Mouse (Mus musculus) embryonic facial prominence, embryonic 15.5 days (tissue): ENCODE measurements at regions not wholly inside any gene's neighbourhood (a gene's known extent, or its start where the extent isn't known, plus 50 kb on each side); places are given as distances from the start of the nearest gene placed in this dataset.

Experiments
- ATAC-seq: fragments of 200-750 bp; cut with Nextera tagmentation; 2 replicates; pipeline ENCODE4 v1.8.0; 2017; ENCODE audit warnings: low read depth, moderate TSS enrichment; ENCODE audit not compliant: insufficient number of reproducible peaks, low FRiP score, low TSS enrichment
- H3K27ac ChIP-seq: fragments of 300-500 bp; sonication (generic); replicated peaks from 2 replicates; pipeline ENCODE4 v1.5.1; 2015; ENCODE audit warnings: mild to moderate bottlenecking, inconsistent platforms
- H3K27me3 ChIP-seq: fragments of 300-500 bp; sonication (generic); 2 replicates; pipeline ENCODE4 v1.6.1; 2015; ENCODE audit warnings: inconsistent platforms
- H3K36me3 ChIP-seq: fragments of 300-500 bp; sonication (generic); 2 replicates; pipeline ENCODE4 v1.6.1; 2015; ENCODE audit warnings: mild to moderate bottlenecking, inconsistent platforms
- H3K4me1 ChIP-seq: fragments of 300-500 bp; sonication (generic); 2 replicates; pipeline ENCODE4 v1.6.1; 2015; ENCODE audit warnings: inconsistent platforms
- H3K4me2 ChIP-seq: fragments of 300-500 bp; sonication (generic); replicated peaks from 2 replicates; pipeline ENCODE4 v1.6.1; 2015; ENCODE audit warnings: mild to moderate bottlenecking, inconsistent platforms
- H3K4me3 ChIP-seq: fragments of 300-500 bp; sonication (generic); replicated peaks from 2 replicates; pipeline ENCODE4 v1.5.1; 2015; ENCODE audit warnings: mild to moderate bottlenecking, inconsistent platforms
- H3K9ac ChIP-seq: fragments of 300-500 bp; sonication (generic); 2 replicates; pipeline ENCODE4 v1.6.1; 2015; ENCODE audit warnings: inconsistent platforms
- H3K9me3 ChIP-seq: fragments of 300-500 bp; sonication (generic); replicated peaks from 2 replicates; pipeline ENCODE4 v1.6.1; 2016; ENCODE audit warnings: inconsistent platforms
- WGBS: fragments of 180-500 bp; shearing (Covaris S2); methylation state at CpG from one replicate; pipeline ENCODE4 v1.1.7; 2015; 5-methylcytosine and 5-hydroxymethylcytosine counted together

DNA sequence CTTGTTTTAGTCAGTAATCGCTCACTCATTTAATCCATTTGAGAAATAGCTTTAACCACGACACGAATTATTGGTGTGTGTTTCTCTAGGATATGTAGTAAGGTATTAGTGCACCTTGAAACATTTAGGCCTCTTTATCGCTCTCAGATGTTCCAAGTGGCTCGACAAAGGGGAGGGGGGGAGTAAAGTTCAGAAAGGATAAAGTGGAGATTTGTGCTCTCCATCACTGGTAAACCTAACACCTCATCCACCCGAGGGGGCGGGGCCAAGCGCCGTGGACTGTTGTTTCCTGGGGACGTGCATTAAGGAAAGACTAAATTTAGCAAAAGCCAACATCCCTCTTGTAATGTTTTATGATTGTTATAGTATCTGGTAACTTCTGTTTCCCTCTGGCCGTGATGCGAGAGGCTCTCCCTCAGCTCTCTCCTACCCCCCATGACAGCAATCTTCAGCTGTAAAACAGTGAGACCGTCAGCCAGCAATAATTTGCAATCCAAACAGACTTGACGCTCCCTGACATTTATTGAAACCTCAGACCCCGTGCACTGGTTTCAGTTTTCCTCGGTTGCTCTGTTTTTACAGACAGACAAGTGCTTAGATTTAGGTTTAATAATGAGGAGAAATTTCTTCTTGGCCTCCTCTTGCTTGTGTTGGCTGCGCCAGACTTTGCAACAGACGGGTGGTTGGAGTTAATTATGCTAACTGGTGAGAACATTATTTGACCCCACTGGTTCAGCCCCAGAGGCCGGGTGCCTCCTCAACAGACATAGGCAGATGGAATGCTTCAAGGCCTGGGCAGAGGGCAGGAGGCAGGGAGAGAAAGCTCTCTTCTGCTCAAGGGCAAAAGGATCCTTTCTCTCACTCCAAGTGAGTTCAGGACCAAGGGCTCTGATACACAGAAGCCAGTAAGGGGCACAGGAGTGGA is 542.8 kb upstream of the Sox9 start:
- Histone ChIP-seq H3K9ac (no peak overlapping the region), H3K4me2 (0 out of 2 replicates have a peak overlapping the region, but pooled peaks have one; percentile 6), H3K27ac (no peak overlapping the region), H3K4me1 (no peaks in the 10 kb centered on the region), H3K4me3 (no peak overlapping the region), H3K27me3 (no peaks in the 10 kb centered on the region), H3K9me3 (no peaks in the 10 kb centered on the region), H3K36me3 (no peaks in the 10 kb centered on the region)
- 31% methylated on average over 19 of the region's 19 CpGs for WGBS
- ATAC-seq: no peak

GRCm38 (mm10) chr11:112252548-112252947 is 529.5 kb upstream of the Sox9 start:
- 91% methylated on average over 1 of the region's 1 CpGs for WGBS
- Histone ChIP-seq H3K27ac (no peak overlapping the region), H3K4me2 (no peak overlapping the region), H3K36me3 (no peaks in the 10 kb centered on the region), H3K4me1 (no peaks in the 10 kb centered on the region), H3K9me3 (no peaks in the 10 kb centered on the region), H3K27me3 (peaks cover 2% of the 10 kb centered on the region; the same call in 1 of the 2 replicates), H3K9ac (no peak overlapping the region), H3K4me3 (no peak overlapping the region)
- no peak for ATAC-seq

GRCm38 (mm10) chr11:112253061-112253460 is 529.0 kb upstream of the Sox9 start:
- no peaks in the 10 kb centered on the region for H3K36me3 ChIP-seq
- H3K4me2 ChIP-seq: no peak overlapping the region
- 83% methylated on average over 3 of the region's 3 CpGs for WGBS
- H3K4me3 ChIP-seq: no peak overlapping the region
- no peak overlapping the region for H3K27ac ChIP-seq
- H3K27me3 ChIP-seq: peaks cover 2% of the 10 kb centered on the region; the same call in 1 of the 2 replicates
- H3K9ac ChIP-seq: no peak overlapping the region
- no peaks in the 10 kb centered on the region for H3K4me1 ChIP-seq
- ATAC-seq: no peak
- no peaks in the 10 kb centered on the region for H3K9me3 ChIP-seq

GRCm38 (mm10) chr11:112256326-112256725 is 525.7 kb upstream of the Sox9 start:
- no peak overlapping the region for H3K9ac ChIP-seq
- ATAC-seq: no peak
- 91% methylated on average over 7 of the region's 7 CpGs for WGBS
- H3K9me3 ChIP-seq: no peaks in the 10 kb centered on the region
- peaks cover 2% of the 10 kb centered on the region; the same call in 1 of the 2 replicates for H3K27me3 ChIP-seq
- H3K36me3 ChIP-seq: no peaks in the 10 kb centered on the region
- H3K4me1 ChIP-seq: no peaks in the 10 kb centered on the region
- no peak overlapping the region for H3K4me3 ChIP-seq
- H3K27ac ChIP-seq: no peak overlapping the region
- no peak overlapping the region for H3K4me2 ChIP-seq

GRCm38 (mm10) chr11:112264077-112264476 is 517.9 kb upstream of the Sox9 start:
- H3K4me2 ChIP-seq: no peak overlapping the region
- peak; percentile 34 for ATAC-seq

DNA sequence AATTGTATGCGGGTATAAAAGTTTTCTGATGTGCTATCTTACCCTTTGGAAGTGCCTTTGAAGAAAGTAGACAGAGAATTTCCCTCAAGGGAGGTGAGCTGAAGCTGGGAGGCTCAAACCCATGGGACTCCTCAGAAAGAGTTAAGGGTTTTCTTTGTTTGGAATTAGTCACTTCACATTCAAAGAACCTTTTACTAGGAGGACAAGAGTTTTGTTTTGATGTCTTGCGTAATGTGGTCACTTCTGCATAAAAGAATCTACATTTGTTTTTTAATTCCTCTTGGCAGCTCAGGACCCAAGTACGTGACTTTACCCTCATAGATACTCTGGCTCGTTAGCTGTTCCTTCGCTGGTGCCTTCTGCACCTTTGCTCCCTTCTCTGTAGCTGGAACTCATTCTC is 511.1 kb upstream of the Sox9 start:
- Histone ChIP-seq H3K27ac (no peak overlapping the region), H3K4me1 (no peaks in the 10 kb centered on the region), H3K9me3 (no peaks in the 10 kb centered on the region), H3K4me3 (no peak overlapping the region), H3K27me3 (no peaks in the 10 kb centered on the region), H3K36me3 (no peaks in the 10 kb centered on the region), H3K9ac (no peak overlapping the region), H3K4me2 (no peak overlapping the region)
- ATAC-seq: no peak
- WGBS: 84% methylated on average over 5 of the region's 5 CpGs

More at GRCm38 (mm10) chr11:112264077-112264476, 517.9 kb upstream of the Sox9 start:
- Histone ChIP-seq H3K4me3 (no peak overlapping the region), H3K9me3 (no peaks in the 10 kb centered on the region), H3K27me3 (no peaks in the 10 kb centered on the region), H3K4me1 (no peaks in the 10 kb centered on the region; the same call in 1 of the 2 replicates), H3K9ac (no peak overlapping the region), H3K27ac (no peak overlapping the region), H3K36me3 (no peaks in the 10 kb centered on the region)
- WGBS: 19% methylated on average over 4 of the region's 4 CpGs

GRCm38 (mm10) chr11:112278566-112278965 is 503.5 kb upstream of the Sox9 start:
- 95% methylated on average over 1 of the region's 1 CpGs for WGBS

DNA sequence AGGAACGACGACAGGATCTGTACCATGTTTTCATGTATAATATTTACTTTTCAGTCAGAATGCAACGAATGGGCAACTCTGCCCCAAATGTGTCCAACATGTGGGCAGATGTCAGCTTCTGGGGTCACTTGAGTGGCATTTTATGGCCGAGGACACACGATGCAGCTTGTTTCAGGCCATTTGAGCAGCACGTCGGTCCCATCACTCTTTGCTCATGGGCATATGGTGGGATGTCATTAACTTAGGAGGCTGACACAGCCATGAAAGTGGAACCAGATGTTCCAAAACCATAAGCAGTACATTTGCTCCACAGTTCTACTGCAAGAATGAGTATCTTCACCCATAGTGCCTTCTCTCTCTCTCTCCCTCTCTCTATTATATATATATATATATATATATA is 499.1 kb upstream of the Sox9 start:
- Histone ChIP-seq H3K4me3 (no peak overlapping the region), H3K4me2 (no peak overlapping the region), H3K36me3 (no peaks in the 10 kb centered on the region), H3K9me3 (no peaks in the 10 kb centered on the region), H3K4me1 (no peaks in the 10 kb centered on the region), H3K27ac (no peak overlapping the region), H3K27me3 (peaks cover 3% of the 10 kb centered on the region; the same call in 1 of the 2 replicates), H3K9ac (no peak overlapping the region)
- 39% methylated on average over 7 of the region's 7 CpGs for WGBS
- no peak for ATAC-seq

More at GRCm38 (mm10) chr11:112278566-112278965, 503.5 kb upstream of the Sox9 start:
- no peak for ATAC-seq
- no peak overlapping the region for H3K27ac ChIP-seq
- no peak overlapping the region for H3K4me3 ChIP-seq
- H3K27me3 ChIP-seq: no peaks in the 10 kb centered on the region
- no peaks in the 10 kb centered on the region for H3K36me3 ChIP-seq
- no peaks in the 10 kb centered on the region for H3K4me1 ChIP-seq
- no peak overlapping the region for H3K9ac ChIP-seq
- no peak overlapping the region for H3K4me2 ChIP-seq
- no peaks in the 10 kb centered on the region for H3K9me3 ChIP-seq

GRCm38 (mm10) chr11:112298901-112299341 is 483.1 kb upstream of the Sox9 start:
- H3K27ac ChIP-seq: no peak overlapping the region
- no peak overlapping the region for H3K9ac ChIP-seq
- H3K4me2 ChIP-seq: no peak overlapping the region
- ATAC-seq: peak; percentile 79; the same call in 1 of the 2 replicates
- H3K4me1 ChIP-seq: peaks cover 7% of the 10 kb centered on the region; the same call in 1 of the 2 replicates
- H3K36me3 ChIP-seq: no peaks in the 10 kb centered on the region
- no peak overlapping the region for H3K4me3 ChIP-seq
- WGBS: 47% methylated on average over 5 of the region's 5 CpGs
- no peaks in the 10 kb centered on the region; the same call in 1 of the 2 replicates for H3K27me3 ChIP-seq
- no peaks in the 10 kb centered on the region for H3K9me3 ChIP-seq

DNA sequence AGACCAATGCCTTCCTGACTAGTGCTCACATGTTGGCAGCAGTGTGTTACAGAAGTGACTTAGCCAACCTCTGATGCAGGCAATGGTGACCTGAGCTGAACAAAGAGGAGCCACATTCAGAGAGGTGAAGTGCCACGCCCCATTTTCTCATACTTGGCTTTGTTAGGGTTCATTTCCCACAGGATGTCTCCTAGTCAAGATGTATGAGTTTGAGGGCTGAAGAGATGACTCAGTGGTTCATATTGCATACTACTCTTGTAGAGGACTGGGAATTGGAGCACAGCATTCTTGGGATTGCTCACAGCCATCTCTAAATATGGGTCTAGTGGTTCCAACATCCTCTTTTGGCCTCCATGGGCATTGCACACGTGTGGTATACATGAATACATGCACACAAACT is 478.9 kb upstream of the Sox9 start:
- Histone ChIP-seq H3K27me3 (no peaks in the 10 kb centered on the region; the same call in 1 of the 2 replicates), H3K9me3 (no peaks in the 10 kb centered on the region)
- 89% methylated on average over 2 of the region's 2 CpGs for WGBS

DNA sequence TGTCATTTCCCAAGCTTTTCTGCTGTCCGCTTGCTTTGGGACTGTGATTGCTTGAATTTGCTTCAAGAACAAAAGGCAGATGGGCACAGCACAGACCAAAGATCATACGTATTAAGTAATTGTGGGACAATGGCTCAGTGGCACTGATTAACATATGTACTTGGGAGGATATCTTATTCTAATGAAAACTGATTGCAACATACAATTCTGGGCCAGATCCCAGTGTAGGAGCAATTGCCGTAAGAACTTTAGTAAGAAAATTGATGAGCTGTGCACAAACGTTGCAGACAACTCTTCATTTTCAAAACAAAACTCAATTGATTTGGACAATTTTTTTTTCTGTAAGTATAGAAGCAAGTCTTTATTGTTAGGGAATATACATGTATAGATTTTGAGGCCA is 456.2 kb upstream of the Sox9 start:
- Histone ChIP-seq H3K36me3 (no peaks in the 10 kb centered on the region), H3K9ac (no peak overlapping the region), H3K27me3 (no peaks in the 10 kb centered on the region), H3K9me3 (no peaks in the 10 kb centered on the region), H3K4me3 (no peak overlapping the region), H3K27ac (no peak overlapping the region), H3K4me2 (no peak overlapping the region), H3K4me1 (no peaks in the 10 kb centered on the region)
- 78% methylated on average over 4 of the region's 4 CpGs for WGBS
- ATAC-seq: no peak

More for the DNA sequence above, 478.9 kb upstream of the Sox9 start:
- Histone ChIP-seq H3K4me1 (peaks cover 7% of the 10 kb centered on the region; the same call in 1 of the 2 replicates), H3K9ac (no peak overlapping the region), H3K36me3 (no peaks in the 10 kb centered on the region), H3K4me3 (no peak overlapping the region), H3K4me2 (no peak overlapping the region), H3K27ac (no peak overlapping the region)
- no peak for ATAC-seq
